Mouse (Mus musculus): ENCODE measurements around the gene Lpin1. TPM values are rescaled to one million over a fixed set of nuclear protein-coding genes. Genes with fewer than 3 reads are reported as not detected.

Lpin1 gene
- polyA plus RNA-seq, 1 experiment from 2014 or later: 6.3 TPM

- Histone ChIP-seq H3K4me3 (no peak overlapping the region), H3K9me3 (no peaks in the 10 kb centered on the region), H3K36me3 (0 out of 2 replicates have a peak, but pooled peaks cover 3% of the 10 kb centered on the region), H3K27me3 (no peaks in the 10 kb centered on the region), H3K27ac (no peak overlapping the region), H3K4me1 (0 out of 2 replicates have a peak, but pooled peaks cover 7% of the 10 kb centered on the region), H3K9ac (no peak overlapping the region), H3K4me2 (no peak overlapping the region)
- 35% methylated on average over 7 of the region's 7 CpGs for WGBS
- ATAC-seq (ENCODE audit: borderline replicate concordance, extremely low read depth, low FRiP score, low TSS enrichment): peak; percentile 31; the same call in 1 of the 2 replicates
Measured at GRCm38 (mm10) chr12:16532860-16533230, 77.9 kb downstream of the Lpin1 start.

- WGBS: 66% methylated on average over 15 of the region's 15 CpGs
- H3K4me2 ChIP-seq: peak overlapping the region; percentile 17; the same call in 1 of the 2 replicates
- H3K27me3 ChIP-seq: no peaks in the 10 kb centered on the region
- H3K9ac ChIP-seq: no peak overlapping the region
- H3K27ac ChIP-seq: no peak overlapping the region
- H3K4me1 ChIP-seq: 0 out of 2 replicates have a peak, but pooled peaks cover 7% of the 10 kb centered on the region
- no peaks in the 10 kb centered on the region for H3K36me3 ChIP-seq
- no peak for ATAC-seq (ENCODE audit: borderline replicate concordance, extremely low read depth, low FRiP score, low TSS enrichment)
- H3K4me3 ChIP-seq: no peak overlapping the region
- no peaks in the 10 kb centered on the region for H3K9me3 ChIP-seq
Measured at GRCm38 (mm10) chr12:16531956-16532859, 78.6 kb downstream of the Lpin1 start.

- ATAC-seq (ENCODE audit: borderline replicate concordance, extremely low read depth, low FRiP score, low TSS enrichment): no peak
- no peak overlapping the region for H3K27ac ChIP-seq
- H3K27me3 ChIP-seq: no peaks in the 10 kb centered on the region
- no peak overlapping the region for H3K4me3 ChIP-seq
- H3K4me1 ChIP-seq: 0 out of 2 replicates have a peak, but pooled peaks cover 7% of the 10 kb centered on the region
- H3K9ac ChIP-seq: no peak overlapping the region
- WGBS: 82% methylated on average over 7 of the region's 7 CpGs
- H3K9me3 ChIP-seq: no peaks in the 10 kb centered on the region
- H3K36me3 ChIP-seq: no peaks in the 10 kb centered on the region
- no peak overlapping the region for H3K4me2 ChIP-seq
Measured at GRCm38 (mm10) chr12:16528650-16529049, 82.1 kb downstream of the Lpin1 start.

GRCm38 (mm10) chr12:16527941-16528340 lies 82.8 kb downstream of the Lpin1 start:
- no peaks in the 10 kb centered on the region for H3K36me3 ChIP-seq

GRCm38 (mm10) chr12:16526862-16527261 lies 83.9 kb downstream of the Lpin1 start:
- ATAC-seq (ENCODE audit: borderline replicate concordance, extremely low read depth, low FRiP score, low TSS enrichment): no peak
- H3K27ac ChIP-seq: no peak overlapping the region
- no peak overlapping the region for H3K9ac ChIP-seq
- no peak overlapping the region for H3K4me3 ChIP-seq
- no peaks in the 10 kb centered on the region for H3K36me3 ChIP-seq
- no peaks in the 10 kb centered on the region for H3K9me3 ChIP-seq
- no peaks in the 10 kb centered on the region for H3K4me1 ChIP-seq
- no peaks in the 10 kb centered on the region for H3K27me3 ChIP-seq
- no peak overlapping the region for H3K4me2 ChIP-seq
- WGBS: 77% methylated on average over 5 of the region's 5 CpGs

More at GRCm38 (mm10) chr12:16527941-16528340, 82.8 kb downstream of the Lpin1 start:
- H3K9me3 ChIP-seq: no peaks in the 10 kb centered on the region
- no peak overlapping the region for H3K27ac ChIP-seq
- no peak overlapping the region for H3K9ac ChIP-seq
- no peaks in the 10 kb centered on the region for H3K27me3 ChIP-seq
- 57% methylated on average over 3 of the region's 3 CpGs for WGBS
- no peak for ATAC-seq (ENCODE audit: borderline replicate concordance, extremely low read depth, low FRiP score, low TSS enrichment)
- H3K4me3 ChIP-seq: no peak overlapping the region
- no peak overlapping the region for H3K4me2 ChIP-seq
- 0 out of 2 replicates have a peak, but pooled peaks cover 5% of the 10 kb centered on the region for H3K4me1 ChIP-seq

GRCm38 (mm10) chr12:16526134-16526533 lies 84.6 kb downstream of the Lpin1 start:
- Histone ChIP-seq H3K9ac (no peak overlapping the region), H3K9me3 (no peaks in the 10 kb centered on the region), H3K27me3 (no peaks in the 10 kb centered on the region), H3K4me1 (no peaks in the 10 kb centered on the region), H3K27ac (no peak overlapping the region), H3K4me2 (no peak overlapping the region), H3K36me3 (no peaks in the 10 kb centered on the region), H3K4me3 (no peak overlapping the region)
- ATAC-seq (ENCODE audit: borderline replicate concordance, extremely low read depth, low FRiP score, low TSS enrichment): no peak
- WGBS: 71% methylated on average over 2 of the region's 2 CpGs

- H3K36me3 ChIP-seq: no peaks in the 10 kb centered on the region
- WGBS: 77% methylated on average over 9 of the region's 9 CpGs
- no peaks in the 10 kb centered on the region for H3K27me3 ChIP-seq
- no peaks in the 10 kb centered on the region for H3K4me1 ChIP-seq
- H3K4me3 ChIP-seq: no peak overlapping the region
- no peak overlapping the region for H3K4me2 ChIP-seq
- no peak overlapping the region for H3K27ac ChIP-seq
- H3K9ac ChIP-seq: no peak overlapping the region
- no peaks in the 10 kb centered on the region for H3K9me3 ChIP-seq
- ATAC-seq (ENCODE audit: borderline replicate concordance, extremely low read depth, low FRiP score, low TSS enrichment): no peak
Measured at GRCm38 (mm10) chr12:16515183-16515582, 95.6 kb downstream of the Lpin1 start.

- Histone ChIP-seq H3K9me3 (no peaks in the 10 kb centered on the region), H3K27ac (no peak overlapping the region), H3K4me1 (0 out of 2 replicates have a peak, but pooled peaks cover 8% of the 10 kb centered on the region), H3K4me3 (no peak overlapping the region), H3K9ac (no peak overlapping the region), H3K4me2 (no peak overlapping the region), H3K36me3 (no peaks in the 10 kb centered on the region), H3K27me3 (no peaks in the 10 kb centered on the region)
- no peak for ATAC-seq (ENCODE audit: borderline replicate concordance, extremely low read depth, low FRiP score, low TSS enrichment)
- WGBS: 87% methylated on average over 1 of the region's 1 CpGs
Measured at GRCm38 (mm10) chr12:16512991-16513390, 97.8 kb downstream of the Lpin1 start.

- WGBS: 17% methylated on average over 13 of the region's 13 CpGs
- ATAC-seq (ENCODE audit: borderline replicate concordance, extremely low read depth, low FRiP score, low TSS enrichment): no peak; the same call in 1 of the 2 replicates
- Histone ChIP-seq H3K27me3 (no peaks in the 10 kb centered on the region), H3K27ac (no peak overlapping the region), H3K4me3 (no peak overlapping the region), H3K36me3 (no peaks in the 10 kb centered on the region), H3K9ac (no peak overlapping the region), H3K4me2 (peak overlapping the region; percentile 38; the same call in 1 of the 2 replicates), H3K9me3 (no peaks in the 10 kb centered on the region), H3K4me1 (0 out of 2 replicates have a peak, but pooled peaks cover 8% of the 10 kb centered on the region)
Measured at GRCm38 (mm10) chr12:16509122-16509752, 101.5 kb downstream of the Lpin1 start.

- 63% methylated on average over 17 of the region's 17 CpGs for WGBS
- H3K9me3 ChIP-seq: no peaks in the 10 kb centered on the region
Measured at GRCm38 (mm10) chr12:16506796-16507790, 103.7 kb downstream of the Lpin1 start.

GRCm38 (mm10) chr12:16504244-16504643 lies 106.5 kb downstream of the Lpin1 start:
- Histone ChIP-seq H3K36me3 (no peaks in the 10 kb centered on the region), H3K9ac (no peak overlapping the region), H3K27me3 (no peaks in the 10 kb centered on the region), H3K4me3 (no peak overlapping the region), H3K4me2 (no peak overlapping the region), H3K27ac (no peak overlapping the region), H3K4me1 (0 out of 2 replicates have a peak, but pooled peaks cover 2% of the 10 kb centered on the region), H3K9me3 (no peaks in the 10 kb centered on the region)
- WGBS: 74% methylated on average over 3 of the region's 3 CpGs
- no peak for ATAC-seq (ENCODE audit: borderline replicate concordance, extremely low read depth, low FRiP score, low TSS enrichment)

More at GRCm38 (mm10) chr12:16506796-16507790, 103.7 kb downstream of the Lpin1 start:
- no peak overlapping the region for H3K4me2 ChIP-seq
- no peak overlapping the region for H3K9ac ChIP-seq
- no peak overlapping the region for H3K27ac ChIP-seq
- ATAC-seq (ENCODE audit: borderline replicate concordance, extremely low read depth, low FRiP score, low TSS enrichment): 0 out of 2 replicates have a peak, but pooled peaks have one; percentile 27
- H3K36me3 ChIP-seq: no peaks in the 10 kb centered on the region
- no peak overlapping the region for H3K4me3 ChIP-seq
- H3K27me3 ChIP-seq: no peaks in the 10 kb centered on the region
- 0 out of 2 replicates have a peak, but pooled peaks cover 8% of the 10 kb centered on the region for H3K4me1 ChIP-seq
